Mouse (Mus musculus) megakaryocyte, embryonic 14.5 days (primary cell): Measurements from ENCODE around the gene Smim20.

Experiments
- FLI1 ChIP-seq: IDR thresholded peaks from 2 replicates; pipeline ENCODE4 v1.6.1; 2012; ENCODE audit warnings: low read length, inconsistent platforms, mixed read lengths
- GATA1 ChIP-seq: IDR thresholded peaks from 3 replicates; pipeline ENCODE4 v1.6.1; 2012; ENCODE audit warnings: mixed read lengths, low read length, inconsistent platforms, borderline replicate concordance

DNA sequence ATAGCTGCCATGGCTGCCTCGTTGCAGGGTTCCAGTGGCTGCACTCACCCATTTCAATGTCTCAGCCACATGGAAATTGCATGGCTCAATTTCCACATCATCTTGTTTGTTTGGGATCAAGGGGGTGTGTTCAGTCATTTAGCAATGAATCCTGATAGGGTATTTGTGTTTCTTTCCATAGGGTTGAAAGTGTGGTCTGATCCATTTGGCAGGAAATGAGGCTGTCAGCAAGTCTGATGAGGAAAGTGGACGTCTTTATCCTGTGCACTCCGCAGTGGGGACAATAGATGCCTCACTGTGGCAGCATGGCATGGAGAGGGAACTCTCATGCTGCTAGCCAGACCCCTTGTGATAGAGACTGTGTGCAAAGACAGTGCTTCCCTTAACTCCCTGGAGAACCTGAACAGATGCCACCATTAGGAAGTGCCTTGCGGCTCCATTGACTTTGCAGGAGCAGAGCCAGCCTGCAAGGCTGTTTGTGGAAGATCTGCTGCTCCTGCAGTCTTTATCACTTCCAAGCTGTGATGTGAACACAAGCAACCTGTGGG is 10.9 kb downstream of the Smim20 start:
- no peak for TF ChIP-seq GATA1
- no peak for TF ChIP-seq FLI1
